Mouse (Mus musculus) embryonic facial prominence, embryonic 10.5 days (tissue): ENCODE measurements at regions not wholly inside any gene's neighbourhood (a gene's known extent, or its start where the extent isn't known, plus 50 kb on each side); places are given as distances from the start of the nearest gene placed in this dataset.
A peak's percentile ranks its signal among the peaks of the same experiment; 100 is the strongest.
"Not testable (repeated sequence)": the region's sequence is repeated elsewhere in the genome, so short reads cannot be mapped to it uniquely, and the experiment has no call there.

ENCODE experiments used
- DNase-seq: peaks from one replicate; pipeline ENCODE4 v3.0.0-alpha.2; 2017; ENCODE audit warnings: low spot score
- H3K27ac ChIP-seq: fragments of 300-500 bp; sonication (generic); replicated peaks from 2 replicates; pipeline ENCODE4 v1.5.1; 2016; ENCODE audit warnings: mild to moderate bottlenecking
- H3K27me3 ChIP-seq: fragments of 300-500 bp; sonication (generic); replicated peaks from 2 replicates; pipeline ENCODE4 v1.6.1; 2016; ENCODE audit warnings: low read depth, mild to moderate bottlenecking; ENCODE audit not compliant: poor library complexity, severe bottlenecking
- H3K36me3 ChIP-seq: fragments of 300-500 bp; sonication (generic); replicated peaks from 2 replicates; pipeline ENCODE4 v1.6.1; 2016; ENCODE audit warnings: mild to moderate bottlenecking, moderate library complexity
- H3K4me1 ChIP-seq: fragments of 300-500 bp; sonication (generic); 2 replicates; pipeline ENCODE4 v1.6.1; 2016
- H3K4me3 ChIP-seq: fragments of 300-500 bp; sonication (generic); 2 replicates; pipeline ENCODE4 v1.5.1; 2016; ENCODE audit warnings: mild to moderate bottlenecking, moderate library complexity
- H3K9me3 ChIP-seq: fragments of 300-500 bp; sonication (generic); 2 replicates; pipeline ENCODE4 v1.6.1; 2016; ENCODE audit warnings: mild to moderate bottlenecking
- WGBS: fragments of 180-500 bp; shearing (Covaris S2); methylation state at CpG from one replicate; pipeline ENCODE4 v1.1.7; 2016; 5-methylcytosine and 5-hydroxymethylcytosine counted together

- Histone ChIP-seq H3K4me1 (no peaks in the 10 kb centered on the region), H3K27ac (no peak overlapping the region), H3K27me3 (no peaks in the 10 kb centered on the region), H3K9me3 (no peaks in the 10 kb centered on the region), H3K36me3 (no peaks in the 10 kb centered on the region), H3K4me3 (no peak overlapping the region)
- WGBS: 71% methylated on average over 2 of the region's 2 CpGs
- no peak for DNase-seq
Observed at GRCm38 (mm10) chr3:8141664-8142084, 1468.2 kb downstream of the Zfp704 start.

DNA sequence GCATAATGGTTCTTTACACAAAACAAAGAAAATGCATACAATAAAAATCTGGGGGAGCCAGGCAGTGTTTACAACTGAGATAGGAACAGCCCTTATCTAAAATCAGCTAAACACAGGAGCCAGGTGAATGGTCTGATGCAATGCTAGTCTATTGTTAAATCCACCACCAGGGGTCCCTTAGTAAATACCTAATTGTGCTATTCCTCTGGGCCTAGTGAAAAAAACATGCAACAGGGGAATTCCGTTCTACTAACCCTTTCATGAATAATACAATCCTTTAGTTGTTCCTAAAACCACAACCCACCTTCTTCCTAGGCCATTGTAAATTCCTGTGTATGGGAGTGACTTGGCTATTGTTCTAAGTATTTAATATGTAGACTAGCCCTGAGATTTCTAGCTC, 1486.2 kb downstream of the Zfp704 start:
- DNase-seq, H3K27ac ChIP-seq, H3K4me1 ChIP-seq, H3K27me3 ChIP-seq, H3K36me3 ChIP-seq, H3K4me3 ChIP-seq, H3K9me3 ChIP-seq: not testable (repeated sequence)
- 50% methylated on average over 1 of the region's 1 CpGs for WGBS

GRCm38 (mm10) chr3:8123141-8123540, 1486.7 kb downstream of the Zfp704 start:
- no peaks in the 10 kb centered on the region for H3K27me3 ChIP-seq
- DNase-seq: no peak
- WGBS: 60% methylated on average over 3 of the region's 3 CpGs

DNA sequence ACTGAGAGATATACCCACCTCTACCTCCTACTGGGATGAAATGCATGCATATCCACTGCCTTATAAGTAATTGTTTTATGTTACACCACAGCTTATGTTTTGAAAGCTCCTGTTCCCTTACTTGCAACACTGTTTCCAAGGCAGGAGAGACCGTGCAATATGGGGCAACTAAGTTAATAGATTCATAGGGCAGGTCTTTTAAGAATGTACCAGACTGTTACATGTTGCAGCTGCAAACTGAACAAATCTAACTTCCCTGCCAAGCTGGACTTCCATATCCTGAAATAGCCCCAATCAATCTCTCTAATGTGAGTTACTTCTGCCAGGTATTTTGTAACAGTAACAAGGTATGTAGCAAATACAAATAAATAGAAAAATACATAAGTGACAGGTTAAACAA, 1478.0 kb upstream of the 1700008P02Rik start:
- Histone ChIP-seq H3K27me3 (no peaks in the 10 kb centered on the region), H3K9me3 (no peaks in the 10 kb centered on the region), H3K27ac (no peak overlapping the region), H3K4me3 (no peak overlapping the region), H3K4me1 (no peaks in the 10 kb centered on the region), H3K36me3 (no peaks in the 10 kb centered on the region)
- no peak for DNase-seq
- WGBS: 83% methylated on average over 1 of the region's 1 CpGs

More at GRCm38 (mm10) chr3:8123141-8123540, 1486.7 kb downstream of the Zfp704 start:
- Histone ChIP-seq H3K4me1 (no peaks in the 10 kb centered on the region), H3K9me3 (no peaks in the 10 kb centered on the region), H3K36me3 (no peaks in the 10 kb centered on the region), H3K4me3 (no peak overlapping the region), H3K27ac (no peak overlapping the region)

DNA sequence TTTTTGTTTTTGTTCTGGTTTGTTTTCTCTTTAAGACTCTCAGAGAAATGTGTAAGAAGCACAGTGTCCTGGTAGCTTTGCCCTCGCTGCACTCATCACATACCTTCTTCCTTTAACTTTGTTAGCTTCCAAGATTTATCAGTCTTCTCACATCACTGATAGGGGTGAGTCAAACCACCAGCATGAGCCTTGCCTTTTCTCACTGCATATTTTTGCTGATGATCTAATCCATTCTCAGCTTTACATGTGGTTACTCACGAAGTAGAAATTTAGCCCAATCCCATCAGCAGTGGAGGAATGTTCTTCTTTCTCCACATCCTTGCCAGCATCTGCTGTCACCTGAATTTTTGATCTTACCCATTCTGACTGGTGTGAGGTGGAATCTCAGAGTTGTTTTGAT, 1464.5 kb upstream of the 1700008P02Rik start:
- WGBS: 79% methylated on average over 2 of the region's 2 CpGs
- no peak for DNase-seq

GRCm38 (mm10) chr3:8053711-8054110, 1433.5 kb upstream of the 1700008P02Rik start:
- no peak overlapping the region for H3K4me3 ChIP-seq
- H3K27ac ChIP-seq: no peak overlapping the region
- H3K27me3 ChIP-seq: no peaks in the 10 kb centered on the region
- no peak for DNase-seq
- no peaks in the 10 kb centered on the region for H3K36me3 ChIP-seq
- no peaks in the 10 kb centered on the region for H3K9me3 ChIP-seq
- H3K4me1 ChIP-seq: no peaks in the 10 kb centered on the region

More for the DNA sequence above, 1464.5 kb upstream of the 1700008P02Rik start:
- Histone ChIP-seq H3K9me3 (no peaks in the 10 kb centered on the region), H3K4me1 (no peaks in the 10 kb centered on the region), H3K36me3 (no peaks in the 10 kb centered on the region), H3K27ac (no peak overlapping the region), H3K4me3 (no peak overlapping the region), H3K27me3 (no peaks in the 10 kb centered on the region)

GRCm38 (mm10) chr3:8051167-8051566, 1430.9 kb upstream of the 1700008P02Rik start:
- Histone ChIP-seq H3K27me3 (no peaks in the 10 kb centered on the region), H3K36me3 (no peaks in the 10 kb centered on the region), H3K4me1 (no peaks in the 10 kb centered on the region), H3K27ac (no peak overlapping the region), H3K9me3 (no peaks in the 10 kb centered on the region), H3K4me3 (no peak overlapping the region)
- DNase-seq: no peak
- WGBS: 88% methylated on average over 4 of the region's 4 CpGs

DNA sequence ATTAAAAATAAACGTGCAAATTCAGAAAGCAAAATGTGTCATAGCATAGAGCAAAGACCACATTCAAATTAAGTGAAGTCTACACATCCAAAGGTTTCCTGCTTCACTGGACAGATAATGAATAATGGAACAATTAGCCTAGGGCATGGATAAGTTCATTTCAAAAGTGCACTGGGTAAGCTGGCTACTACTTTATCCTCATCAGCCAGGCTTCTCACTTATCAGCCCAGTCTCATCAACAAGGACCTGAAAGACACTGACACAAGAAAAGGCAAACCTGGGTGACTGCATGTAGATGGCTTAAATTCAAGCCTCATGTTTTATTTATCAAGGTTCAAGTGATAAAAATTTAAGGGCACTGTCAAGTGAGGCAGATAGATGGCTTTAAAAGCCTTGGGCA, 1429.5 kb upstream of the 1700008P02Rik start:
- no peak overlapping the region for H3K4me3 ChIP-seq
- no peak overlapping the region for H3K27ac ChIP-seq
- H3K9me3 ChIP-seq: no peaks in the 10 kb centered on the region
- no peaks in the 10 kb centered on the region for H3K4me1 ChIP-seq
- DNase-seq: no peak
- WGBS: 83% methylated on average over 1 of the region's 1 CpGs
- no peaks in the 10 kb centered on the region for H3K27me3 ChIP-seq
- no peaks in the 10 kb centered on the region for H3K36me3 ChIP-seq

DNA sequence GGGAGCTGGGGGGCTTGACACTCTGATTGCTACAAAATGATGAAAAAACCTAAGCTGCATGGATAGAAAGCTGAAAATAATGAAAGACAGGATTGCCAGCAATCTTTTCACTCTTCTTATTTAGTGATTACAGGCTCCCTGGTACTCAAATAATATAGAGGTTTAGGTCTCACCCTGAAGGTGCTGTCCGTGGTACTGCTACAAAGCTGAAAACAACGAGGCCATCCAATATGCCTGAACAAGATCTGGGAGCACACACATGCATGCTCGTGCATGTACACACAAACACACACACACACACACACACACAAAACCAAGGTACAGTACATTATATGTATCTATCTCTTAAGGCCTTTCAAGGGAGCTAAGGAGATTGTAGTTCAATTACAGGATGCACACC, 1426.1 kb upstream of the 1700008P02Rik start:
- WGBS: 50% methylated on average over 3 of the region's 3 CpGs

DNA sequence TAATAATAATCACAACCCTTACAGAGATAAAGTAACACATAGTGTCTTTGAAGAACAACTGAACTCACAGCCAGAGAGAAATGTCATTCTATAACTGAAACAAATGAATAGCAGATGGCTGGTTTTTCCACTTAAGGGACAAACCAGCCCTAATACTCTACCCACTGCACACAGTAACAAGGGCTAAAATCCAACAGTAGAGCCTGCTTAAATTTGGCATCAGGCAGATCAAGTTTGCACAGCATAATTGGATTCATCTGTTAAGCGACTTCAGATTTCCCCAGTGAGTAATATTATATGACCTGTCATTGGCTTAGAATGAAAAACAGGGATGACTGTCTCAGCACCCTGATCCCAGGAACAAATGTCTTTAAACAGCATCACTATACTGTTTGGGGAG, 1416.5 kb upstream of the 1700008P02Rik start:
- peaks cover 19% of the 10 kb centered on the region for H3K4me1 ChIP-seq
- H3K4me3 ChIP-seq: no peak overlapping the region
- no peak overlapping the region for H3K27ac ChIP-seq
- peak; percentile 14 for DNase-seq
- no peaks in the 10 kb centered on the region for H3K36me3 ChIP-seq
- 29% methylated on average over 1 of the region's 1 CpGs for WGBS
- no peaks in the 10 kb centered on the region for H3K27me3 ChIP-seq
- no peaks in the 10 kb centered on the region for H3K9me3 ChIP-seq

More for the DNA sequence above, 1426.1 kb upstream of the 1700008P02Rik start:
- Histone ChIP-seq H3K9me3 (no peaks in the 10 kb centered on the region), H3K27me3 (no peaks in the 10 kb centered on the region), H3K27ac (no peak overlapping the region), H3K36me3 (no peaks in the 10 kb centered on the region), H3K4me3 (no peak overlapping the region), H3K4me1 (no peaks in the 10 kb centered on the region)
- peak; percentile 42 for DNase-seq

DNA sequence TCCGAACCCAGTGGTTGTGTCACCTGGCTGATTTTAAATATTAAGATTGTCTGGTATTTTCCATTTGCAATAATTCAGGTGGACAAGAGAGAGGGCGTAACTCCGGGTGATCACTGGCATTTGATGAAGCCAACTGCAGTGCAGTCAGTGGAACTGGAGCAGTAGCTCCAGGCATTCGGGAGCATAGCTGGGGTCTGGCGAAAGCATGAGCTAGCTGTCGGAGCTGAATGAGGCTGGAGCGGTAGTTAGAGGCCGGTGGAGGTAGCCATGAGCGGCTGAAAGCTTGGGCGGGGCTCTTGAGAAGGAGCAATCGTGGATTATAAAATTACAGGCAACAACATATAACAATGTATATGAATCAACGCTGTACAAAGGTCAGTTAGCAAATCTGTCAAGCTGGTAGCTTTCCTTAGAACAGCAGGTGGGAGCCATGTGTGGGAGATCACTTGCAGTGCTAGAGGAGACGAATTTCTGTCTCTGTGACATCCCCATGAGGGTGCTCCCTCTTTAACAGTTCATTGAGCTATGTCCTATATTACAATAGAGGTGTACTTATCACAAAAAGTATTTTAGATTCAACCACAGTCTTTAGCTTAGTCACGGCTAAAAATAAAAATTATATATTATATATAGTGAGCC, 1415.0 kb upstream of the 1700008P02Rik start:
- peak; percentile 9 for DNase-seq
- 76% methylated on average over 14 of the region's 14 CpGs for WGBS

DNA sequence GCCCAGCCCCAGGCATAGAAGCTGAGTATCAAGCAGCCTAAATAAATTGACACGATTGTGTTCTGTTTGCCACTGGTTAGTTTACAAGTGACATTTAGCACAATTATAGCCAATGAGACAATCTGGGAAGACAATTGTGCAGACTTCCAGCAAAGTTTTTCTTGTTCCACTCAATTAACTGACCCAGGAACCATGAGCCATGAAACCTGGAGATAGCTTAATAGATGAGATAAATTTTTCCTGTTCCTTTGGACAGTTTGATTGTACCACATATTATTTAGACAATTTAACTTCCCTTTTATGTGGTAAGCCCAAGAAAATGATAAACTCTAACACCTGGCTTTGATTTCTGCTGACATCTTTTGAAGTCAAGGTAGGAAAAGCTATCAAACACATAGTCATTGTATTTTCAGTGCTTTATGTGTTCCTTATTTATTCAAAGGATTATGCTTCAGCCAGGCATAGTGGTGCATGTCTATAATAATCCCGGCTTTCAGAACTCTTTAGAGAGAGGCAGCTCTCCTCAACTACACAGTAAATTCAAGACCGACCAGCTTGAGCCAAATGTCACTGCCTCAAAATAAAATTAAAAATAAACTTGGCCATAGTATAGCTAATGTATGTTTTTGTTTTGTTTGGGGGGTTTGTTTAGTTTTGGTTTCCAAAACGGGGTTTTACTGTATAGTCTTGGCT, 1406.2 kb upstream of the 1700008P02Rik start:
- H3K4me3 ChIP-seq: no peak overlapping the region
- no peaks in the 10 kb centered on the region for H3K36me3 ChIP-seq
- 85% methylated on average over 4 of the region's 4 CpGs for WGBS
- no peak overlapping the region for H3K27ac ChIP-seq
- no peaks in the 10 kb centered on the region for H3K27me3 ChIP-seq
- H3K4me1 ChIP-seq: no peaks in the 10 kb centered on the region
- H3K9me3 ChIP-seq: no peaks in the 10 kb centered on the region
- no peak for DNase-seq

More for the DNA sequence above, 1415.0 kb upstream of the 1700008P02Rik start:
- Histone ChIP-seq H3K27ac (no peak overlapping the region), H3K4me1 (peaks cover 19% of the 10 kb centered on the region), H3K36me3 (no peaks in the 10 kb centered on the region), H3K9me3 (no peaks in the 10 kb centered on the region), H3K27me3 (no peaks in the 10 kb centered on the region), H3K4me3 (no peak overlapping the region)

GRCm38 (mm10) chr3:8022654-8023053, 1402.4 kb upstream of the 1700008P02Rik start:
- no peak for DNase-seq
- WGBS: 91% methylated on average over 10 of the region's 10 CpGs
- Histone ChIP-seq H3K36me3 (no peaks in the 10 kb centered on the region), H3K4me1 (no peaks in the 10 kb centered on the region), H3K9me3 (peaks cover 11% of the 10 kb centered on the region), H3K4me3 (no peak overlapping the region), H3K27me3 (no peaks in the 10 kb centered on the region), H3K27ac (no peak overlapping the region)
